Comparison of ENCODE assay signal across 11 mouse cellular contexts in the genomic region with DNA sequence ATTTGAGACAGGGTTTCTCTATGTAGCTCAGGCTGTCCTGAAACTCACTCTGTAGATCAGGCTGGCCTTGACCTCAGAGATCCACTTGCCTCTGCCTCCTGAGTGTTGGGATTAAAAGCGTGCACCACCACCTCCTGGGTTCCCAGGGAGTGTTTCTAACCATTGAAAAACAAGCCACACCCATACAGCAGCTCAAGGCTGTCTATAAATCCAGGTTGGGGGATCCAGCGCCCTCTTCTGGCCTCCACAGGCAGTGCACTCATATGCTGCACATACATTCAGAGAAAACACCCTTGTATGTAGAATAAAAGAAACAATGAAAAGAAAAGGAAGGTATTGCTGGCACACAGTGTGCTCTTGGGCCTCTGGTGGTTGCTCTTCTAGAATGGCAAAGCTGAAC.
"Had no signal": no experiment of that assay in that cellular context is flagged by ENCODE, and none has a peak within 500 bp of the region (broad histone marks: within the 10 kb centered on the region; RNA-seq: fewer than 3 reads in every experiment).

No protein-coding gene starts in this region.

- H3K36me3 ChIP-seq: limb, embryonic 13.5 days; midbrain, embryonic 12.5 days; neural tube, embryonic 15.5 days had no signal

- DNase-seq: kidney, adult 8-10 months; kidney, postnatal 36 days; left cerebral cortex, postnatal 4 days; lung, adult 18-20 months; right cerebral cortex, adult 18-20 months; thymus, postnatal 36 days had no signal

- H3K4me1 ChIP-seq: limb, embryonic 13.5 days; neural tube, embryonic 15.5 days had no signal

- H3K4me3 ChIP-seq: limb, embryonic 13.5 days; midbrain, embryonic 12.5 days; myocyte; neural tube, embryonic 15.5 days had no signal

- H3K27me3 ChIP-seq: neural tube, embryonic 15.5 days had no signal

- H3K27ac ChIP-seq: kidney, postnatal 0 days; limb, embryonic 13.5 days; midbrain, embryonic 12.5 days; neural tube, embryonic 15.5 days had no signal
